Mouse (Mus musculus) forebrain, postnatal 0 days (tissue): ENCODE measurements around the gene 0610010F05Rik. TPM values are rescaled to one million over a fixed set of nuclear protein-coding genes. Genes with fewer than 3 reads are reported as not detected.
A peak's percentile ranks its signal among the peaks of the same experiment; 100 is the strongest.
"Not testable (repeated sequence)": the region's sequence is repeated elsewhere in the genome, so short reads cannot be mapped to it uniquely, and the experiment has no call there.

Source experiments
- ATAC-seq: fragments of 200-750 bp; cut with Nextera tagmentation; 2 replicates; pipeline ENCODE4 v1.8.0; 2017; ENCODE audit warnings: mild to moderate bottlenecking, moderate library complexity
- DNase-seq: peaks from one replicate; pipeline ENCODE4 v3.0.0-alpha.2; 2015
- H3K27ac ChIP-seq: fragments of 300-500 bp; sonication (generic); 2 replicates; pipeline ENCODE4 v1.5.1; 2014; ENCODE audit warnings: low read depth, mild to moderate bottlenecking, antibody characterized with exemption, low read length, moderate library complexity, mixed read lengths
- H3K27me3 ChIP-seq: fragments of 300-500 bp; sonication (generic); 2 replicates; pipeline ENCODE4 v1.6.1; 2014; ENCODE audit warnings: mild to moderate bottlenecking, low read length, mixed read lengths; ENCODE audit not compliant: insufficient read depth
- H3K36me3 ChIP-seq: fragments of 300-500 bp; sonication (generic); 2 replicates; pipeline ENCODE4 v1.6.1; 2014; ENCODE audit warnings: mild to moderate bottlenecking, moderate library complexity; ENCODE audit not compliant: insufficient read depth
- H3K4me1 ChIP-seq: fragments of 300-500 bp; sonication (generic); 2 replicates; pipeline ENCODE4 v1.6.1; 2014; ENCODE audit warnings: antibody characterized with exemption; ENCODE audit not compliant: insufficient read depth
- H3K4me2 ChIP-seq: fragments of 300-500 bp; sonication (generic); 2 replicates; pipeline ENCODE4 v1.6.1; 2014; ENCODE audit warnings: low read depth, mild to moderate bottlenecking, moderate library complexity
- H3K4me3 ChIP-seq: fragments of 300-500 bp; sonication (generic); 2 replicates; pipeline ENCODE4 v1.5.1; 2014; ENCODE audit warnings: low read depth, low read length, mixed read lengths
- H3K9ac ChIP-seq: fragments of 300-500 bp; sonication (generic); 2 replicates; pipeline ENCODE4 v1.6.1; 2014; ENCODE audit warnings: mild to moderate bottlenecking
- H3K9me3 ChIP-seq: fragments of 300-500 bp; sonication (generic); 2 replicates; pipeline ENCODE4 v1.6.1; 2016; ENCODE audit warnings: low read length
- CTCF ChIP-seq: sonication (generic); IDR thresholded peaks from 2 replicates; pipeline ENCODE4 v1.5.1; 2016; ENCODE audit warnings: antibody characterized with exemption, control low read depth, low read depth
- WGBS: fragments of 180-500 bp; shearing (Covaris S2); extraction: QIAGEN DNeasy Blood & Tissue Kit; methylation state at CpG from one replicate; pipeline ENCODE4 v1.1.7; 2014; 5-methylcytosine and 5-hydroxymethylcytosine counted together
- polyA plus RNA-seq: library from polyadenylated mRNA; unstranded; fragments of >200 nt; fragmentation: Nextera tagmentation; extraction: Ambion mirVana; gene quantifications from 2 replicates; pipeline ENCODE4 v1.2.1, GENCODE M21; 2015
- total RNA-seq: library from RNA; depleted of rRNA; stranded (reverse); fragments of >200 nt; gene quantifications from 2 replicates; pipeline ENCODE4 v1.2.3, GENCODE M21; 2014

The 0610010F05Rik gene
- total and polyA plus RNA-seq, 2 experiments from 2014 or later: 126 to 128 TPM

DNA sequence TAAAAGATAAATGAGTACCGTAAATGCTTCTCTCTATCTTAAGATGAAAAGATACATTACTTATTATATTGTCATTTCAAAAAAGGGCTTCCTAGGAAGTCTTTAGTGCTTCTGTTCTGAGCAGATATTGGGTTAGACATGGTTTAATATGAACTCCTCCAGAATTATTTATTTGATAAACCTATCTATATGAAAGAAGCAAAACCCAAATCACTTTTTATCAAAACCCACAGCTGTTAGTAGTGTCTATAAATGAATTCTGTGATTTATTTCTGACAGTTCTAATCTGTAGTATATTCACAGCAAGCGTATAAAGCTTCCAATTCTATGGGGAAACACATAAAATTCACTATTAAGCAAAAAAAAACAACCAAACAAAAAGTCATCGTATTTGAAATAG, 14.4 kb upstream of the 0610010F05Rik start:
- Histone ChIP-seq H3K4me1 (no peaks in the 10 kb centered on the region), H3K9ac (no peak overlapping the region), H3K4me2 (no peak overlapping the region), H3K27me3 (no peaks in the 10 kb centered on the region), H3K36me3 (peaks cover 9% of the 10 kb centered on the region; the same call in 1 of the 2 replicates), H3K9me3 (no peaks in the 10 kb centered on the region), H3K27ac (no peak overlapping the region), H3K4me3 (no peak overlapping the region)
- ATAC-seq (no peak), DNase-seq (no peak)
- TF ChIP-seq CTCF: no peak
- whole genome bisulfite sequencing: 91% methylated on average over 3 of the region's 3 CpGs

GRCm38 (mm10) chr11:23647431-23647830, 14.0 kb upstream of the 0610010F05Rik start:
- Histone ChIP-seq H3K4me1 (no peaks in the 10 kb centered on the region), H3K9me3 (no peaks in the 10 kb centered on the region), H3K4me3 (no peak overlapping the region), H3K27me3 (no peaks in the 10 kb centered on the region), H3K9ac (no peak overlapping the region), H3K36me3 (peaks cover 9% of the 10 kb centered on the region; the same call in 1 of the 2 replicates), H3K27ac (no peak overlapping the region), H3K4me2 (no peak overlapping the region)
- no peak for TF ChIP-seq CTCF
- ATAC-seq (no peak), DNase-seq (no peak)

DNA sequence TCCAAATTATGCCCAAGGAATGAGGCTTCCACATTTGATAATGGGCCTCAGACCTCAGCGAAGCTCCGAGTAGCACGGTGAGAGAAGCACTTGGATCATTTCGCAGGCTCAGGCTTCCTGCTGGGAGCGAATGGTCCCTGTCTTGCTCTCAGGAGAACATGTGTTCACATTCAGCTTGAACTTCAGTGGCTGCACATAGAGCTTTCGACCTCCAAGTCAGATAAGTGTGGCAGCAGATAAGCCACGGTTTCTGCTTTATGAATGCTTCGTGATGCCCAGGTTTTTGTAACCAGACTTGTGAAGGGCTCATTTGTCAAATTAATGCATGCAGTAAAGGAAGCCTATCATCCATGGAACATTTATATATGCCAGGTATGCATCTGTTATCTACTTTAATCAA, 1.1 kb upstream of the 0610010F05Rik start:
- H3K27ac ChIP-seq: no peak overlapping the region
- no peak for ATAC-seq
- no peak for DNase-seq
- H3K9ac ChIP-seq: no peak overlapping the region
- no peaks in the 10 kb centered on the region for H3K9me3 ChIP-seq
- no peaks in the 10 kb centered on the region for H3K27me3 ChIP-seq
- no peak overlapping the region for H3K4me3 ChIP-seq
- no peak overlapping the region for H3K4me2 ChIP-seq
- no peaks in the 10 kb centered on the region for H3K4me1 ChIP-seq
- no peaks in the 10 kb centered on the region for H3K36me3 ChIP-seq
- WGBS: 76% methylated on average over 8 of the region's 8 CpGs
- TF ChIP-seq CTCF: no peak

DNA sequence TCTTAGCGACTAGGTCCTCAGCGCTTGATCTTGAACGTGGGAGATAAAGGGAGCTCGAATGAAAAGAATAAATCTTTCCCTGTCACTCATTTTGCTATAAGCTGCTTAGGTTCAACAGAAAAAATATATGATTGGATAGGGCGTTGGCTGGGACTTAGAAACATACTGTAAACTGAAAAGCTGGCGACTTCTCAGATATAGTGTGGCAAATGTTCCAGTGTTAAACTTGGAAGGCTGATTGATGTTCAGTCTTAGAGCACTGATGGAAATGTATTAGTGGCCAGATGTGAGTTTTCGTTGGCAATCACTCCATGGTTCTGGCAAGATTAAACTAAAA, 408 bp upstream of the 0610010F05Rik start:
- no peak for ATAC-seq
- TF ChIP-seq CTCF: no peak
- no peaks in the 10 kb centered on the region for H3K27me3 ChIP-seq
- WGBS: 8% methylated on average over 7 of the region's 7 CpGs
- H3K9me3 ChIP-seq: no peaks in the 10 kb centered on the region
- no peaks in the 10 kb centered on the region for H3K4me1 ChIP-seq
- H3K27ac ChIP-seq: peak overlapping the region; percentile 92
- peak overlapping the region; percentile 97 for H3K9ac ChIP-seq
- H3K36me3 ChIP-seq: no peaks in the 10 kb centered on the region
- H3K4me2 ChIP-seq: peak overlapping the region; percentile 75
- DNase-seq: no peak
- H3K4me3 ChIP-seq: peak overlapping the region; percentile 92

GRCm38 (mm10) chr11:23630664-23631063, 2.8 kb downstream of the 0610010F05Rik start:
- no peaks in the 10 kb centered on the region for H3K27me3 ChIP-seq
- H3K36me3 ChIP-seq: peaks cover 11% of the 10 kb centered on the region
- no peaks in the 10 kb centered on the region for H3K4me1 ChIP-seq
- H3K9me3 ChIP-seq: no peaks in the 10 kb centered on the region
- no peak overlapping the region for H3K9ac ChIP-seq
- no peak overlapping the region for H3K4me3 ChIP-seq
- H3K4me2 ChIP-seq: no peak overlapping the region
- no peak for ATAC-seq
- TF ChIP-seq CTCF: peak; percentile 40
- H3K27ac ChIP-seq: no peak overlapping the region
- DNase-seq: no peak

GRCm38 (mm10) chr11:23618995-23619394, 14.4 kb downstream of the 0610010F05Rik start:
- no peak for TF ChIP-seq CTCF
- H3K4me1 ChIP-seq: no peaks in the 10 kb centered on the region
- no peaks in the 10 kb centered on the region for H3K9me3 ChIP-seq
- no peaks in the 10 kb centered on the region for H3K27me3 ChIP-seq
- ATAC-seq (no peak), DNase-seq (no peak)
- H3K36me3 ChIP-seq: peaks cover 23% of the 10 kb centered on the region
- WGBS: 83% methylated on average over 5 of the region's 5 CpGs
- no peak overlapping the region for H3K4me2 ChIP-seq
- H3K9ac ChIP-seq: no peak overlapping the region
- no peak overlapping the region for H3K4me3 ChIP-seq
- H3K27ac ChIP-seq: no peak overlapping the region

- Histone ChIP-seq H3K27ac (no peak overlapping the region), H3K9me3 (no peaks in the 10 kb centered on the region), H3K36me3 (peaks cover 21% of the 10 kb centered on the region), H3K27me3 (no peaks in the 10 kb centered on the region), H3K9ac (no peak overlapping the region), H3K4me3 (no peak overlapping the region), H3K4me1 (no peaks in the 10 kb centered on the region), H3K4me2 (no peak overlapping the region)
- TF ChIP-seq CTCF: no peak
- 80% methylated on average over 5 of the region's 5 CpGs for WGBS
- no peak for DNase-seq
- no peak for ATAC-seq
Measured at GRCm38 (mm10) chr11:23614546-23614945, 18.9 kb downstream of the 0610010F05Rik start.

DNA sequence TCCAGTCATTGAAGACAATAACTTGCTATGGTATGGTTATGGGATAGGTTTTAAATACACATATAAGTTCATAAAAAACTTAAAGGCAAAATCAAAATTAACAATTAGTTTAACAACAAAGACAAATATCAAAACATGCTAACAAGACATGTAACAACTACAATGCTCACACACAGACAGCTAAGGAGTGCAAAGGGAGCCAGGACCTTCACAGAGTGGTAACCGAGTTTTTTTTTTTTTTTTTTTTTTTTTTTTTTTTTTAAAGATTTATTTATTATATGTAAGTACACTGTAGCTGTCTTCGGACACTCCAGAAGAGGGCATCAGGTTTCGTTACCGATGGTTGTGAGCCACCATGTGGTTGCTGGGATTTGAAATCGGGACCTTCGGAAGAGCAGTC, 26.1 kb downstream of the 0610010F05Rik start:
- not testable (repeated sequence) for H3K4me1 ChIP-seq, DNase-seq, H3K4me2 ChIP-seq, H3K9me3 ChIP-seq, H3K27me3 ChIP-seq, H3K9ac ChIP-seq, H3K27ac ChIP-seq, H3K4me3 ChIP-seq, ATAC-seq
- 91% methylated on average over 6 of the region's 6 CpGs for WGBS
- peaks cover 39% of the 10 kb centered on the region for H3K36me3 ChIP-seq
